Mouse (Mus musculus) frontal cortex, postnatal 36 days (tissue): Measurements from ENCODE around the gene Zfp654.

Source experiments
- DNase-seq, 2 experiments: peaks; one replicate each; pipeline ENCODE4 v3.0.0; 2022; ENCODE audit warnings: low spot score in 2 of 2

Gene Zfp654

DNA sequence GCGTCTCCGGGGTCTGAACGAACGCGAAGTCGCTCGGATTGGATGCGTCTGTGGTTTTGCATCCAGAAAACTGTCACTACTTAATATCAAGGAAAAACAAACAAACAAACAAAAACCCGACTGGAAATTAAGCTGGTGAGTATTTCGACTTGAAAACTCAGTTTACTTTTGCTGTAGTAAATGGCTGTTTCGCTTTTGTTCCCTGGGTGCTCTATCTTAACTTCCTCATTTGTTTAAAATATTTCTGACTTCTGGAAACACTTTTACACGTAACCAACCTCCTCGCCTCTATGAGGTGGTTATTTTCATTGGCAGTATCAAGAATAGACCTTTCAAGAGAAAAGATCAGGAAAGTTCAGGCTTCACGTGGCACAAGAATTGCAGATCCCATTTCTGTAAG, 1.4 kb upstream of the Zfp654 start:
- DNase-seq, result no peak

DNA sequence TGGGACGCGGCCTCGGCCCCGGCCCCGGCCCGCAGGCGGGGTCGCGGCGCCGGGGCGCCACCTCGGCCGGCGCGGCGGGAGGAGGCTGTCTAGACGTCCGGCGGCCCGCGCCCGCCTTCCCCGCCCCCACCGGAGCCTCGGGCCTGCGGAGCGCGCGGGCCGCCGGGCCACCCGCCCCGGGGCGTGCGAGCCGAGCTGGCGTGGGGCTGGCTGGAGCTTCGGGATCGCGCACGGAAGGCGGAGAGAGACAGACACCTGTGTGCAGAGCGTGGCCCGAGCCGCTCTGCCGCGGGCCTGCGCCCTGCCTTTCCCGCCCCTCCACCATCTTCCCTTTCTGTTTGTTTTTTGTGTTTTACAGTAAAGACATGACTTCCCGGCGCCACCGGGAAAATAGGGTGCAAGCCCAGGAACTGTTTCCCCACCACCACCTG, 1.0 kb upstream of the Zfp654 start:
- DNase-seq, result peak; percentile 21 to 29

DNA sequence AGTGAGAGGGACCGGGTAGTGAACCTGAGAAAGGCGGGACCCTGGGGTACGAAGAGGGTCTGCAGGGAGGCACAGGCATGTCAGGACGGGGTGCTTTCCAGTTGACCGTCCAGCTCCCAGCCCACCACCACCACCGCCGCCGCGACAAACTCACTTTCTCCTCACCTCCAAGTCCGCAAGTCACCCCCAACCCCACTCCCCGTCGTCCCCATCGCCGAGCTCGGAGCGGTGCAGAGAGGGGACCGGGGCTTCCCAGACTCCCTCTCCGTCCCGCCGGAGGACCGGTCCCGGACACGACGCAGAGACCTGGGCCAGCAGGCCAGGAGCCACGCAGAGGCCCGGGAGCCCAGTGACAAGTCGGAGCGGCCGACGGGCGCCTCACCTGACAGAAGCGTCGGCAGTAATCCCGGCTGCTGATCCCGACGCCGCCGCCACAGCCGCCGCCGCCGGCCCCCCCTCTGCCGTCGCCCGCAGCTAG, 328 bp downstream of the Zfp654 start:
- DNase-seq, result no peak

DNA sequence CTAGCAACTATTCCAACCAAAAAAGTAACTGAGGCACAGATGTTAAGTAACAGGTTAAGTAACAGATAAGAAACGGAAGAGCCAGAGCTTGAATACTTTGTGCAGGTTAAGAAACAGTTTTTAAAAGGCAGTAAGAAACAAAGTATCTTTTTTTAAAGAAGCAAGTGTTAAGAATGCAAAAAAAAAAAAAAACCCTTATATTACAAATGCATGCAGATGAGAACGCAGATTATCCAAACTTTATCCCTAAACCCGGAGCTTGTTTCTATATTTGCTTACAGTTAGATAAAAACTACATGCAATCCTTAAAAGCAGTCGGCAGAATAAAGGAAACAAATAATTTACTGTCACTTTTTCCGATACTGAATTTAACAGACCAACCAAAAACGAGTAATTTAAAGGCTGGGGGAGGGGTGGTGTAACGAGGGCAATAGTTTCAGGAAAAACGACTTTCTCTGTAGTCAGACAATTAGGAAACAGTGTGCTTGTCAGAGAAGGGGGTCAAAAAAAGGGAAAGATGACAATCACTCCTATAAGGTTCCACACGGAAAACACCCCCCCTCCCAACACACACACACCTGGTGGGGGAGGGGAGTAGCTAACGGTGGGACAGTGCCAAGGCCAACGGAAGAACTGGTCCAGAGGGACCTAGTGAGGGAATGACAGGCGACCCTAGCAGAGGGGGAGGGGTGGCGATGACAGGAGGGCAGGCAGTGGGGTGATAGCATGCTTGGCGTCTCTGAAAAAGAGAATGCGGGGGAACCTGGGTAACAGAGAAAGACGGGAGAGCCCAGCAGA, 966 bp downstream of the Zfp654 start:
- DNase-seq, result peak in 1 of 2 experiments; percentile 28

DNA sequence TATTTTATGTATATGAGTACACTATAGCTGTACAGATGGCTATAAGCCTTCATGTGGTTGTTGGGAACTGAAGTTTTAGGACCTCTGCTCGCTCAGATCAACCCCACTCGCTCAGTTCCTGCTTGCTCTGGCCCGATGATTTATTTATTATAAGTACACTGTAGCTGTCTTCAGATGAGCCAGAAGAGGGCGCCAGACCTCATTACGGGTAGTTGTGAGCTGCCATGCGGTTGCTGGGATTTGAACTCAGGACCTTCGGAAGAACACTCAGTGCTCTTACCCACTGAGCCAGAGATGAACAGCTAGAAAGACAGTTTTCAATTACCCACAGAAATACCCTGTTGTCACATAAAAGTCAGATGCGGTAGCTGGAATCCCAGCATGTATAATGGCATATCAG, 5.5 kb downstream of the Zfp654 start:
- no peak for DNase-seq

DNA sequence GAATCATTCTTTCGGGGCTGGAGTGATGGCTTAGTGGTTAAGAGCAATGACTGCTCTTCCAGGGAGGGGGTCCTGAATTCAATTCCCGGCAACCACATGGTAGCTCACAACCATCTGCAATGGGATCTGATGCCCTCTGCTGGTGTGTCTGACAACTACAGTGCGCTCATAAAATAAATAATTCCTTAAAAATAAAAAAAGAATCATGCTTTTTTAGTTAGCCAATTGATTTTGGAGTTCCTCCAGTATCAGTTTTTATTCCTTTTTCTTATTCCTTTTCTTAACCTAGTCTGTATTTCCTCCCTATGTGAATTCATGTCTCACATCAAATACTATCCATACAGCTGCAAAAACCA, 9.1 kb downstream of the Zfp654 start:
- DNase-seq, result no peak

DNA sequence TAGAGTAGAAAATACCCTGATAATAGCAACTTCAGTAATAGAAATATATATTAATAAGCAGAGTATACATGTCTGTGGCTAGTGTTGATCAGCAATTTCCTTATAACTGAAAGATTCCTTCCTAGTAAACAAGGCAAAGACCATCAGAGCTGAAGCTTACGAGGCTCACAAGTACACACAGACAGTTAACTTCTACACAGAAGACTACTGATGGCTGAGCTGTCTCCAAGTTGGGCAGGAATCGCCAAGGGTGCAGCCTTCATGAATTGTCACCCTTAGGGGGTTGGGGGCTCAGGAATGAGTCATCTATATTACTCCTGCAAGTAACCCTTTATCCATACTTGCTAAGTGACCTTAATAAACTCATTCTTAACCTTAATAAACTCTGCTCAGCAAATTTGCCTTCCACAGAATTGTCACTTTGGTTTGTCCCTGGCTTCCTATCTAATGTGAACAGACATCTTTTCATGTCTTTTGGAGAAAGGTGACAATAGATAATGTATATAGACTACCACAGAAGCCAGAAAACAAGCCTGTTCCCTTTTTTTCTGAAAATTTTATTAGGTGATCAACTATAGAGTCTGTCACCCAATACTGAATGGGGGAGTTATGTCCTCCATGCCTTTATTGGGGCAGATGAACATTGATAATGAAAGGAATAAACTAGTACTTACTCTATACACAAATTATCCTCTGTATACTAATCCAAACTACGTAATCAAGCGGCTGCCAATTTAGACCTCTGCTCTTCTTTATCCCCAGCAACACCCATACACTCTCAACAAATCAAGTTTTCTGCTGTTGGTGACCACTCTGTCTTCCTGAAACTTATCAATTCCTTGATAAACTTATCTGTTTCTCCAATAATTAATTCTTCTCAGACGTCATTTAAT, 9.7 kb downstream of the Zfp654 start:
- DNase-seq, result no peak

DNA sequence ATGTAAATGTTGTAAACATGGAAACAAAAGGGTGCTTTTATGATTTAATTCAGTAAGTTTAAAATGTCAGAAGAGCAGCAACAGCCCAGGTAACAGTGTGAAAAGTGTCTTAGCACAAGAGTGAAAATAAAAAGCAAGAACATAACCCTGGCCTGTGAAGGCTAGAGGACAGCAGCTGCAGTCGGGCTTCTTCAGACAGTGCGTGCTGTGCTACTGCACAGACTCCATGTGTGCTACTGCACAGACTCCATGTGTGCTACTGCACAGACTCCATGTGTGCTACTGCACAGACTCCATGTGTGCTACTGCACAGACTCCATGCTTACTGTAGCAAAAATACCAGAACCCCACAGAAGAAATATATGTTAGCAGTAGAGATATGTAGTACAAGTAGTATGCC, 14.7 kb downstream of the Zfp654 start:
- no peak for DNase-seq

DNA sequence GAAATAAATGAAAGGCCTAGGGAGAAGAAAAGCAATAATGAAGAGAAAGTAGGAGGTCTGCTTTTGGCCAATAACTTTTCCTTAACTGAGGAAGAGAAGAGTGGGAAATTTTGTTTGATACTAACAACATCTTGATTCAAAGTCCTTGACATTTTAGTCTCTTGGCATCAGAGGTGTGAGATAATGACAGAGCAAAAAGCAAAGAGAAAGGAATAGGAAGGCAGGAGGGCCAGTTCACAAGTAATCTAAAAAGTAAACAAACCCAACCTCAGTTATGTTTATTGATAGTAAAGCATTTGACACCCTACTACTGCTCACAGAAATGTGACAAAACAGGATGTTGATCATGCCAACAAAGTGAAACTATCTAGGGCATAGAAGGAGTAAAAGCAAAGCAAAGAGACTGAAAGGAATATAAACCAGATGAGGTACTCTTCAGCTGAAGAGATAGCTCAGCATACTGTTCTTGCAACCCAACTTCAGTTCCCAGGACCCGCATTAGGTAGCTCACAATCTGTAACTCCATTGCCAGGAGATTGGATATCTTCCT, 15.4 kb downstream of the Zfp654 start:
- DNase-seq, result no peak

DNA sequence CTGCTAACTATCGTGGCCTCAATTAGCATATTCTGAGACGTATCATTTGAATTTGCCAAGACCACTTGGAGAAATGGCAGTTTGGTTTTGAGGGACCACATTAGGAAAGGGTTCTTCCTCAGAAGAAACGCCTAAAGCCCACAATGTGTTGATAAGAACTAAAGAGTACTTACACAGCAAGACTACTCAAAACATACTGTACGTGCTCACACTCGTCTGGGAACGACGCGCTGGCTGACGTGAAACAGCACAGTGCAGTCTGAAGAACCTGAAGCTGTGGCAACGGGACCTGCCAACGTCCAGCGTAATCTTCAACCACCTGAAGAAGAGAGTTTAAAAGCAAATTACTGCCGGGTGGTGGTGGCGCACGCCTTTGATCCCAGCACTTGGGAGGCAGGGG, 21.2 kb downstream of the Zfp654 start:
- no peak for DNase-seq

DNA sequence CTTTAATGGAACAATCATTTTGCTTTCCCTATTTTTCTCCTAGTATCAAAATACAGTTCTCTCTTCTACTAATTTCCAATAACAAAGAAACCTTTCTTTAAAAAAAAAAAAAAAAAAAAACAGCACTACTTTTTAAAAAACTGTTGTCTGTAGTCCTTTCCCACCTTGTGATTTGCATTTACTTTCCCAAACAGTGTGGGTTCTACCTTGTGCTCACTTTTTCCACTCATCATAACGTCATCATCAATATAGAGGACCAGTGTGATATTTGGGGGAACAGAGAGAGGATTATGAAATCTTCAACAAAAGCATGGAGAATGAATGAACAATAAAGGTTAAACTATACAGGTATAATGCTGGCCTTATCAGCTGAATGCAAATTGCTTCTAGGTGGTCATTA, 27.0 kb downstream of the Zfp654 start:
- no peak for DNase-seq

DNA sequence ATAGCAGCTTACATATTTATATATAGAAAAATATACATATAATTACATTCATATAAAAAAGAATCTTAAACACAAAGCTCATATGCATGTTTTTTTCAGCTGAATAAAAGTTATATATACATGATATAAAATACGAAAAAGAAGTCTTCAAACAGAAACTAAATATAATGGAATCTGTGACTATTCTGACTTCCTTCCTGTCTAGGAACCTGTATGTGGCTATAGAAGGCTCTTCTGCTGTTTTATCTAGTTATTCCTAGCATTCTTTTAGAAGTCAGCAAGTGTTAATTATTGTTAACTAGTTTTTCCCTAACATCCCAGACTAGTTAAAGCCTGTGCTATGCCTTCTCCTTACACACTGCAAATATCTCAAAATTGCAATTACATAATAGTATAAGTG, 27.6 kb downstream of the Zfp654 start:
- DNase-seq, result no peak

DNA sequence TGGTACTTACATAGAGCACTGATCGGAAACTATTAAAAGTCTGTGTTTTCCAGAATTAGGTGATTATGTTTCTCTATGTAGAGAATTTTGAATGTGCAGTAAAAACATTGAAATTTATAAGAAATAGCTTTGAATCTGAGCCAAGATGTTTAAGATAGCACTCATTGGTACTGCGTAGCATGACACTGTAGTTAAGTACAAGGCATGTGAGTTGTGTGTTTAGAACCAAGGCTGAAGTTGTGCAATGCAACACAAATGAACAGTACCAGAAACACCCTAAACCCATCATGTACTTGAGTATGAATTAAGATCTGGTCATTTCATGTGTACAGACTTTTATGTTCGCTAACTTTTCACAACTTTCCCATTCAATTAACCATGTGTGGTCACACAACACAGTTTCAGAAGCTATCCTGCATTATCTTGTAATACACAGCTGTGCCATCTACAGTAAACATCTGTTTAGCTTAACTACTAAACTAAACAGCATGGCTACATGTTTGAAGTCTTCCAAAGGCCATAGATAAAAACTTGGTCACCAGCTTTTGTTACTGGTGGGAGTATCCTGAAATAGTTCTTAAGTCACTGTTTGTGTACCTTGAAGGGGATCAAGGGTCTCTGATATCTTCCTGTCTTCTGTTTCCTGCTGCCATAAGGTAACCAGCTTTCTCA, 34.2 kb downstream of the Zfp654 start:
- no peak for DNase-seq

DNA sequence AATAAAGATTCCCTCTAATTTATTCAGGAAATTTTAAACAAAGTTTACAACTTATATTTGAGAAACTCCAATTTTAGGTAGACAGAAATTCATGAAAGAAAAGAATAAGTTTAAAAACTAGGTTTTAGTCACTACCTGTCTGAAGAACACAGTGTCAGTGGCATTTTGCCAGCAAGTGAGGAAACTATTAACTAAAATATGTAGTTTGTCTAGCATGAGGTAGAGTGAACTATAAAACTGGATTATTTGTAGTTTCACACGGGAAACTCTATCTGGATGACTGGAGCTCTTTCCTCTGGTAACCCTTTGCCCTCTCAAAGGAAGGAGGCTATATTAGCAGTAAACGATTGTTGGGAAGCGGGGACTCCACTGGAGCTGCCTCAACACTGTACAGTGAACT, 48.4 kb downstream of the Zfp654 start:
- DNase-seq, result no peak

DNA sequence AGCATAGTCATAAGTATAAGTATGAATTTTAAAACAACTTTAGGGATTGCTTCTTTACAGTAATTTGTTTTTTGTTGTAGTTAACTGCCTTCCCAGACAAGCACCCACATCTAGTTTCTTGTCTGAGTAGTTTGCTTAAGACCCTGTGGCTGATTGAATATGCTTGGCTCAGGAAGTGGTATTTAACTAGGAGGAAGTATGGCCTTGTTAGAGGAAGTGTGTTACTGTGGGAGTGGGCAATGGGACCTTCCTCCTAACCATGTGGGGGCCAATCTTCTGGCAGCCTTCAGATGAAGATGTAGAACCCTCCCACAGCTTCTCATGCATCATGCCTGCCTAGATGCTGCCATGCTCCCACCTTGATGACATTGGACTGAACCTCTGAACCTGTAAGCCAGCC, 49.8 kb downstream of the Zfp654 start:
- no peak for DNase-seq

DNA sequence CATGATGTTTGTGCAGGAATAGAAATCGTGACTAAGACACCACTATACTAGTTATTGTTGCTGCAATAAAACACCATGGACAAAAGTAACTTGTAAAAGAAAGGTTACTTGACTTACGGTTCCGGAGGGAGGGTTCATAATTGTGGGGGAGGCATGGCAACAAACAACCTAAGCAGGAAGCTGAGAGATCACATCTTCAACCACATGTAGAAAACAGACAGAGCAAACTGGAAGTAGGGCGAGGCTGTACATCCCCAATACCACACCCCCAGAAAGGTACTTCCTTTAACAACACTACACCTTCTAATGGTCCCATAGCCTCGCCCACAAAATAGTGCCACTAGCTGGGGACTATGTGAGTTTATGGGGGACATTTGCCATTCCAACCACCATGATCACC, 51.1 kb downstream of the Zfp654 start:
- DNase-seq, result no peak

DNA sequence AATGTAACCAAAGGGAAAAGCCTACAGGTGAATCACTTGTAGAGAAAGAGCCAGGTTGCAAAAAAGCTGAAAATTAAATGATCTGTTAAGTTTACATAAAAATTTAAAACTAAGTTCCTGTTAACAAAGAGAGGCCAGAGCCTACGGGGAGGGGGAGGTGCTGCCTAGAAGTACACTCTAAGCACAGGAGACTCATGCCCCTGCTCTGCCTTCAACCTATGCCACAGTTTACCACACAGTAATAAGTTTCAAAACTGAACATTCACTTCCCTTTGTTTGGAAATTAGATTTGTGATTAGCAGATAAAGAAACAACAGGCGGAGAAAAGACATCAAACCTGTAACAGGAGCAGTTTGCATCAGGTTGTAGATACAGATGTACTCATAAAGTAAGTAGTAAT, 56.6 kb downstream of the Zfp654 start:
- no peak for DNase-seq

DNA sequence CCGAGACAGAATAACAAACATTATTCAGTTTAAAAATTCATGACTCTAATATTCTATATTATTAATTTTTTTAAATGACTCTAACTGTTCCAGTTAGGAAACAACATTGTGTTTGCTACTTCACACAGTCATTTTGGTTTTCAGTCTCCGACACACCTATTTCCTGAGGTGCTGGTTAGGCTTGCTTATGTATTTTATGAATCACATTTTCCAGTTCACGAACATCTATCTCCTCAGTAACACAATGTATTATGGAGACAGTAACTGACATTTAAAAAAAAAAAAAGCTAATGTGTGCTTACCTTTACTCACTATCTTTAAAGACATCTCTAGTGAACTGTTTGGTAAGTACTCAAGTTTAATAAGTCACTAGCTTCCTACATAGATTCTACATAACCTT, 61.7 kb downstream of the Zfp654 start:
- no peak for DNase-seq

DNA sequence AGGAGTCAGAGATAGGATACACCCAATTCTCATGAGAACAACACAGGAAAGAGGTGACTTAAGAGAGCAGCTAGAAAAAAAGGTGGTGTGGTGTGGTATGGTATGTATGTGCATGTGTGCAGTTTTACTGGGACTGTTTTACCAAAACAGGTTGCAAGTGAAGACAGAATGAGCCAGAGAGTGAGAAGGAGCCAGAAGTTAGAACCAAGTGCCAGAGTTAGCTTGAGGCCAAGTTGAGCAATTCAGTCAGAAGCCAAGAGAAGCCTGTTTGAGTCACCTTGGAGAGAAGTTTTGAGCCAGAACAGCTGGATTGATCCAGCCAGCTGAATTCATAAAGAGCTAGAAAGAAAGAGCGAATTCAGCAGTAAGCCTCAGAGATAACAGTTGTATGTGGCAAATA, 75.9 kb downstream of the Zfp654 start:
- DNase-seq, result no peak

DNA sequence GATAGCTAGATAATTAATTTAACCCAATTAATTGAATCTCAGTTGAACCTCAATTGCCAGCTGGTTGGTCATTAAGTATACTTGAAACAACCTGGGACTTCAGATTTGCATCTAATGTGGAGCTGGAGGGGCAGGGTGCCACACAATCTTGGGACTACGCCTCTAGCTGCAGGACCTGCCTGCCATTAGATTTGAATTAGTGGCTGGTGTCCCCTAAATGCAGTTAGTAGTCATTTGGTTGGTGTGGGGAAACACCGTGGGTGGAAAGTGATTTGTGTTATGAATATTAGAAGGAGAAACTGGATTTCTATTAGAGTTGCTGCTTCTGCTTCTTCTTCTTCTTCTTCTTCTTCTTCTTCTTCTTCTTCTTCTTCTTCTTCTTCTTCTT, 80.0 kb downstream of the Zfp654 start:
- no peak for DNase-seq

DNA sequence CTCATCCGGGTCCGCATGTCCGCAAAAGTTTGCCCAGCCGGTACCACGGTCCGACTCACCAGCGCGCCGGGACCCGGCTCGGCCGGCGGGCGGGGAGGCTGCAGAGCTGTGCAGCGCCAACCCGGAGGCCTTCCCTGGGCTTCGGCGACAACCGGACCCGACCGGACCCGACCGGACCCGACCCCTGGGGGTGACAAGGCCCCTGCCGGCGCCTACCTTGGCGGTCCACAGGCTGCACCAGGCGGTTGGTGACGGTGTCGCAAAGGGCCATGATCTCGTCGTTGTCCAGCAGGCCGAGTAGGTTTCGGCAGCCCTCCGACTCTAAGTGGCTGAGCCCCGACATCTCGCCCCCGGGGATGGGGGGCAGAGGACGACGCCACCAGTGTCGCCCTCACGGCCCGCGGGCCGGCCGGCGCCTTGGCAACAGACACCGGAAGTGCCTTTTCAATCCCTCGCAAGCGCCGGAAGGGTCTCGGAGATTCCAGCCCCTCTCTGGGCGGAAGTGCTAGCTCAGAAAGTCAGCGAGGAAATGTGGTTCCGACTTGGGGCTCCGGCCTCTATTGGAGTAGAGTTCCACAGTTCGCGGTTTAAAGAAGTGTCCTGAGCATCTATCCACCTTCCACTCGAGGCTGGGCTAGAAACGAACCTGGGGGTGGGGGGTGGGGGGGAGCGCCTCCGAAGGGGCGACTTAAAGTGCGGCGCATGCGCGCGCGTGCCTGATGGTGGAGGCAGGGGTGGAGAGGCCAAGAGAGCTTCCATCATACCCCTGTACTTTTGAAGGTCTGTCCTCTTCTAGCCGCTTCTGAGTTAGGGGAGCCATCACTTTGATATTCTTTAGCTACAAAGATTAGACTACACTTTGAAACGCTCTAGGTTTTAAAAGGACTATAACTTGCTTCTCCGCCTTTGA, 80.7 kb downstream of the Zfp654 start, which contains the start of gene 4930453N24Rik:
Gene 4930453N24Rik (minus strand): TSS at position 641 of the 910 bp plus-strand sequence.
- peak; percentile 82 to 86 for DNase-seq
